Mouse (Mus musculus) embryonic facial prominence, embryonic 11.5 days (tissue): ENCODE data around the gene Gm20388. TPM values are rescaled to one million over a fixed set of nuclear protein-coding genes. Genes with fewer than 3 reads are reported as not detected.

ENCODE experiments used
- ATAC-seq: fragments of 200-750 bp; cut with Nextera tagmentation; replicated peaks from 2 replicates; pipeline ENCODE4 v1.8.0; 2017; ENCODE audit warnings: low read depth; ENCODE audit not compliant: insufficient number of reproducible peaks, low FRiP score, low TSS enrichment
- DNase-seq: peaks from one replicate; pipeline ENCODE4 v3.0.0-alpha.2; 2015; ENCODE audit warnings: low spot score
- H3K27ac ChIP-seq: fragments of 300-500 bp; sonication (generic); replicated peaks from 2 replicates; pipeline ENCODE4 v1.5.1; 2014; ENCODE audit warnings: mild to moderate bottlenecking, low read depth, low read length, control low read depth
- H3K27me3 ChIP-seq: fragments of 300-500 bp; sonication (generic); 2 replicates; pipeline ENCODE4 v1.6.1; 2014; ENCODE audit warnings: mild to moderate bottlenecking, low read length, moderate library complexity, mixed read lengths; ENCODE audit not compliant: control insufficient read depth, insufficient read depth
- H3K36me3 ChIP-seq: fragments of 300-500 bp; sonication (generic); replicated peaks from 2 replicates; pipeline ENCODE4 v1.6.1; 2014; ENCODE audit warnings: low read depth, mild to moderate bottlenecking, low read length, moderate library complexity, mixed read lengths; ENCODE audit not compliant: control insufficient read depth, insufficient read depth
- H3K4me1 ChIP-seq: fragments of 300-500 bp; sonication (generic); 2 replicates; pipeline ENCODE4 v1.6.1; 2014; ENCODE audit warnings: low read length, mixed read lengths; ENCODE audit not compliant: control insufficient read depth, insufficient read depth
- H3K4me2 ChIP-seq: fragments of 300-500 bp; sonication (generic); 2 replicates; pipeline ENCODE4 v1.6.1; 2014; ENCODE audit warnings: low read depth, mild to moderate bottlenecking, control low read depth, low read length, moderate library complexity
- H3K4me3 ChIP-seq: fragments of 300-500 bp; sonication (generic); 2 replicates; pipeline ENCODE4 v1.5.1; 2014; ENCODE audit warnings: low read depth, low read length, control low read depth
- H3K9ac ChIP-seq: fragments of 300-500 bp; sonication (generic); replicated peaks from 2 replicates; pipeline ENCODE4 v1.6.1; 2014; ENCODE audit warnings: mild to moderate bottlenecking, control low read depth, low read length
- H3K9me3 ChIP-seq: fragments of 300-500 bp; sonication (generic); replicated peaks from 2 replicates; pipeline ENCODE4 v1.6.1; 2016; ENCODE audit warnings: mild to moderate bottlenecking, low read length, inconsistent platforms, mixed read lengths; ENCODE audit not compliant: control insufficient read depth
- WGBS: fragments of 180-500 bp; shearing (Covaris S2); extraction: QIAGEN DNeasy Blood & Tissue Kit; methylation state at CpG from one replicate; pipeline ENCODE4 v1.1.7; 2014; 5-methylcytosine and 5-hydroxymethylcytosine counted together
- polyA plus RNA-seq: library from polyadenylated mRNA; unstranded; fragments of >200 nt; fragmentation: Nextera tagmentation; extraction: Ambion mirVana; gene quantifications from 2 replicates; pipeline ENCODE4 v1.2.1, GENCODE M21; 2014

The Gm20388 gene
- polyA plus RNA-seq, 1 experiment from 2014 or later, result 3.1 TPM

- no peak overlapping the region for H3K4me2 ChIP-seq
- no peaks in the 10 kb centered on the region for H3K27me3 ChIP-seq
- no peak overlapping the region for H3K27ac ChIP-seq
- DNase-seq (no peak), ATAC-seq (no peak)
- no peaks in the 10 kb centered on the region; the same call in none of the 2 replicates for H3K4me1 ChIP-seq
- no peak overlapping the region for H3K9ac ChIP-seq
- H3K9me3 ChIP-seq, result no peaks in the 10 kb centered on the region
- 92% methylated on average over 5 of the region's 5 CpGs for WGBS
- no peaks in the 10 kb centered on the region for H3K36me3 ChIP-seq
- no peak overlapping the region for H3K4me3 ChIP-seq
These were observed 3803.8 kb downstream of the Gm20388 start for GRCm38 (mm10) chr8:123714451-123714850.

GRCm38 (mm10) chr8:123715916-123716592 lies 3805.4 kb downstream of the Gm20388 start:
- Histone ChIP-seq H3K36me3 (no peaks in the 10 kb centered on the region), H3K4me2 (no peak overlapping the region), H3K27ac (no peak overlapping the region), H3K4me3 (no peak overlapping the region), H3K4me1 (no peaks in the 10 kb centered on the region; the same call in 1 of the 2 replicates), H3K27me3 (no peaks in the 10 kb centered on the region), H3K9me3 (no peaks in the 10 kb centered on the region), H3K9ac (no peak overlapping the region; the same call in 1 of the 2 replicates)
- DNase-seq (no peak), ATAC-seq (no peak)
- 53% methylated on average over 13 of the region's 13 CpGs for WGBS

GRCm38 (mm10) chr8:123717104-123717503 lies 3806.5 kb downstream of the Gm20388 start:
- H3K27me3 ChIP-seq, result no peaks in the 10 kb centered on the region
- H3K4me3 ChIP-seq, result no peak overlapping the region
- H3K4me1 ChIP-seq, result no peaks in the 10 kb centered on the region; the same call in 1 of the 2 replicates
- no peak overlapping the region for H3K4me2 ChIP-seq
- WGBS, result 49% methylated on average over 2 of the region's 2 CpGs
- ATAC-seq, result no peak
- H3K27ac ChIP-seq, result no peak overlapping the region
- H3K9ac ChIP-seq, result no peak overlapping the region
- DNase-seq, result no peak
- H3K36me3 ChIP-seq, result no peaks in the 10 kb centered on the region
- no peaks in the 10 kb centered on the region for H3K9me3 ChIP-seq

GRCm38 (mm10) chr8:123717516-123718490 lies 3807.2 kb downstream of the Gm20388 start:
- DNase-seq, result no peak
- Histone ChIP-seq H3K36me3 (no peaks in the 10 kb centered on the region), H3K27ac (no peak overlapping the region), H3K27me3 (no peaks in the 10 kb centered on the region), H3K9ac (no peak overlapping the region), H3K4me3 (no peak overlapping the region), H3K9me3 (no peaks in the 10 kb centered on the region), H3K4me2 (no peak overlapping the region), H3K4me1 (no peaks in the 10 kb centered on the region; the same call in 1 of the 2 replicates)
- 67% methylated on average over 15 of the region's 15 CpGs for WGBS
- ATAC-seq, result no peak; the same call in 1 of the 2 replicates

- H3K9me3 ChIP-seq, result no peaks in the 10 kb centered on the region
- 88% methylated on average over 2 of the region's 2 CpGs for WGBS
- ATAC-seq, result no peak
- H3K27me3 ChIP-seq, result no peaks in the 10 kb centered on the region
- H3K9ac ChIP-seq, result no peak overlapping the region
- H3K4me3 ChIP-seq, result no peak overlapping the region
- DNase-seq, result no peak
- H3K4me2 ChIP-seq, result no peak overlapping the region
- H3K27ac ChIP-seq, result no peak overlapping the region
- no peaks in the 10 kb centered on the region for H3K36me3 ChIP-seq
- no peaks in the 10 kb centered on the region; the same call in 1 of the 2 replicates for H3K4me1 ChIP-seq
These were observed 3808.1 kb downstream of the Gm20388 start for GRCm38 (mm10) chr8:123718752-123719151.

- DNase-seq (no peak), ATAC-seq (no peak)
- H3K36me3 ChIP-seq, result no peaks in the 10 kb centered on the region
- no peaks in the 10 kb centered on the region for H3K9me3 ChIP-seq
- H3K4me1 ChIP-seq, result no peaks in the 10 kb centered on the region; the same call in 1 of the 2 replicates
- no peak overlapping the region for H3K4me2 ChIP-seq
- H3K27ac ChIP-seq, result no peak overlapping the region
- no peak overlapping the region for H3K4me3 ChIP-seq
- 84% methylated on average over 6 of the region's 6 CpGs for WGBS
- H3K27me3 ChIP-seq, result no peaks in the 10 kb centered on the region
- no peak overlapping the region for H3K9ac ChIP-seq
These were observed 3808.6 kb downstream of the Gm20388 start for GRCm38 (mm10) chr8:123719280-123719679.

- no peak overlapping the region for H3K4me3 ChIP-seq
- H3K4me2 ChIP-seq, result no peak overlapping the region
- no peak for DNase-seq
- no peaks in the 10 kb centered on the region for H3K27me3 ChIP-seq
- H3K9ac ChIP-seq, result no peak overlapping the region
- no peak for ATAC-seq
- no peak overlapping the region for H3K27ac ChIP-seq
- H3K4me1 ChIP-seq, result no peaks in the 10 kb centered on the region; the same call in 1 of the 2 replicates
- H3K9me3 ChIP-seq, result no peaks in the 10 kb centered on the region
- H3K36me3 ChIP-seq, result no peaks in the 10 kb centered on the region
- WGBS, result 74% methylated on average over 5 of the region's 5 CpGs
These were observed 3809.2 kb downstream of the Gm20388 start for GRCm38 (mm10) chr8:123719811-123720210.
